Mouse (Mus musculus) hindbrain, embryonic 15.5 days (tissue): ENCODE data around the gene Ipp. TPM values are rescaled to one million over a fixed set of nuclear protein-coding genes. Genes with fewer than 3 reads are reported as not detected.

ENCODE experiments used
- polyA plus RNA-seq: library from polyadenylated mRNA; unstranded; fragments of >200 nt; fragmentation: Nextera tagmentation; extraction: Ambion mirVana; gene quantifications from 2 replicates; pipeline ENCODE4 v1.2.1, GENCODE M21; 2015

Ipp gene
- polyA plus RNA-seq, 1 experiment from 2014 or later: 12.0 TPM

Other genes with a start within 250 kb of the Ipp start
- 43.9 and 48.9 TPM in 2 replicates for gene Mast2, start 43.4 kb upstream of the Ipp start, polyA plus RNA-seq
- 21.4 and 21.5 TPM in 2 replicates for gene Tmem69, start 48.4 kb downstream of the Ipp start, polyA plus RNA-seq
- gene Gpbp1l1, start 50.1 kb downstream of the Ipp start, polyA plus RNA-seq: 14.4 and 15.4 TPM in 2 replicates
- 4.4 and 4.8 TPM in 2 replicates for gene Ccdc17, start 89.1 kb downstream of the Ipp start, polyA plus RNA-seq
- 92.9 and 98.3 TPM in 2 replicates for gene Nasp, start 120.4 kb downstream of the Ipp start, polyA plus RNA-seq
- 704 and 712 TPM in 2 replicates for gene Akr1a1, start 144.1 kb downstream of the Ipp start, polyA plus RNA-seq
- gene Prdx1, start 178.0 kb downstream of the Ipp start, polyA plus RNA-seq: 446 and 514 TPM in 2 replicates
- 23.0 and 23.2 TPM in 2 replicates for gene Mmachc, start 200.9 kb downstream of the Ipp start, polyA plus RNA-seq
- gene Ccdc163, start 201.0 kb downstream of the Ipp start, polyA plus RNA-seq: 12.6 and 13.6 TPM in 2 replicates
- 2.6 and 3.3 TPM in 2 replicates for gene Tesk2, start 213.4 kb downstream of the Ipp start, polyA plus RNA-seq